Mouse (Mus musculus) WW6 (cell line): ENCODE measurements around the gene Krtcap2.
A peak's percentile ranks its signal among the peaks of the same experiment; 100 is the strongest.
"Not testable (repeated sequence)": the region's sequence is repeated elsewhere in the genome, so short reads cannot be mapped to it uniquely, and the experiment has no call there.

ENCODE experiments used
- DNase-seq: peaks from one replicate; pipeline ENCODE4 v3.0.0-alpha.2; 2013; ENCODE audit warnings: low read depth, low spot score

Gene Krtcap2

GRCm38 (mm10) chr3:89245688-89246171, at the start of gene Krtcap2:
Gene Krtcap2 (plus strand): TSS chr3:89245966.
- no peak for DNase-seq

- peak; percentile 75 for DNase-seq
Measured at GRCm38 (mm10) chr3:89195979-89196877, 49.5 kb upstream of the Krtcap2 start.

GRCm38 (mm10) chr3:89199839-89200238, 45.9 kb upstream of the Krtcap2 start:
- DNase-seq = no peak

GRCm38 (mm10) chr3:89202253-89203141, 43.3 kb upstream of the Krtcap2 start, which contains the start of gene Gba:
Gene Gba (plus strand): TSS chr3:89202928.
- DNase-seq = peak; percentile 64

- no peak for DNase-seq
Measured at GRCm38 (mm10) chr3:89203142-89203514, 42.6 kb upstream of the Krtcap2 start.

GRCm38 (mm10) chr3:89206079-89206478, 39.7 kb upstream of the Krtcap2 start:
- DNase-seq = no peak

- DNase-seq = no peak
Measured at GRCm38 (mm10) chr3:89206695-89207094, 39.1 kb upstream of the Krtcap2 start.

GRCm38 (mm10) chr3:89208075-89208657, 37.6 kb upstream of the Krtcap2 start:
- no peak for DNase-seq

GRCm38 (mm10) chr3:89208736-89209135, 37.0 kb upstream of the Krtcap2 start:
- no peak for DNase-seq

- DNase-seq = no peak
Measured at GRCm38 (mm10) chr3:89209731-89210130, 36.0 kb upstream of the Krtcap2 start.

GRCm38 (mm10) chr3:89210162-89210561, 35.6 kb upstream of the Krtcap2 start:
- DNase-seq = no peak

GRCm38 (mm10) chr3:89210731-89211130, 35.0 kb upstream of the Krtcap2 start:
- DNase-seq = no peak

- peak; percentile 82 for DNase-seq
Measured at GRCm38 (mm10) chr3:89213803-89214530, 31.8 kb upstream of the Krtcap2 start.

- no peak for DNase-seq
Measured at GRCm38 (mm10) chr3:89214681-89215411, 30.9 kb upstream of the Krtcap2 start, which contains the start of gene Thbs3. Gene Thbs3 (plus strand): TSS chr3:89215180.

- DNase-seq = peak; percentile 75
Measured at GRCm38 (mm10) chr3:89215853-89216252, 29.9 kb upstream of the Krtcap2 start.

GRCm38 (mm10) chr3:89216407-89216806, 29.4 kb upstream of the Krtcap2 start:
- DNase-seq = not testable (repeated sequence)

GRCm38 (mm10) chr3:89218271-89218670, 27.5 kb upstream of the Krtcap2 start:
- no peak for DNase-seq

- DNase-seq = no peak
Measured at GRCm38 (mm10) chr3:89219546-89219945, 26.2 kb upstream of the Krtcap2 start.

GRCm38 (mm10) chr3:89221167-89221566, 24.6 kb upstream of the Krtcap2 start:
- DNase-seq = no peak

GRCm38 (mm10) chr3:89224796-89225195, 21.0 kb upstream of the Krtcap2 start:
- DNase-seq = no peak
